Mouse (Mus musculus): ENCODE results near the gene Ptp4a2.

Gene Ptp4a2

DNA sequence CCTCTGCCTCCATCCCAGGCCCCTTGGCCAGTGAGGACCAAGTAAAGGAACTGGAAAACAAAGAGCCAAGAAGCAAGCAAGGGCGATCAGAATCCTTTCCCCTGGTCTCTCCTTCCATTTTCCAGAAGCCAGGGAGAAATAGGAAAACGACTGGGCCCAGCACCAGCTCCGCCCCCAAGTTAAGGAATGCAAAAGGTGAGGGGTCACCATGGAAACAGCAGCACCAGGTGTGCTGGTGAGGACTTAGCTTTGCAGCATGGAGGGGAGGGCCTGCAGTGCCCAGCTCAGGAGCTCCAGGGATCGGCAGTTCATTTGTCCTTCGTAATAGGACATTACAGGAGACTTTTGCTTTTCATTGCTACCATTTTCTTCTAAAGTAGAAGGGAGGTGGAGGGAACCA is 13.0 kb upstream of the Ptp4a2 start:
- DNase-seq (ENCODE audit: low spot score) = no peak

DNA sequence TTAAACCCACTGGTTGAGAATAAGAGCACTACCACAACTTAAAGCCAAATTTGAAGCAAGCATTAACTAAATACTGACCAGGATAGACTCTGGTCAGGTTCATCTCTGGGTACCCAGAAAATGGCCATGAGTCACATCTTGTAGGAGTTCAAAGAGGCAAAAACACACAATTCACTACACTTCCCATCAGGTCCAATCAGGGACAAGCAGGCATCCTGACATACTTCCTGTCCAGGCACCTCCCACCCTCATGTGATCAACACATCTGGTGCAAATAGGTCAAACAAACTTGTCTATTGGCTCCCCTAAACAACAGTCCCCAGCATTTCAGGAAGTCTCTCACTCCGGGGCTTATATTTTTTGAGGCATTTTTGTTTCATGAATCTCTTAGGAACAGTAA is 7.7 kb upstream of the Ptp4a2 start:
- no peak for DNase-seq (ENCODE audit: low spot score)

DNA sequence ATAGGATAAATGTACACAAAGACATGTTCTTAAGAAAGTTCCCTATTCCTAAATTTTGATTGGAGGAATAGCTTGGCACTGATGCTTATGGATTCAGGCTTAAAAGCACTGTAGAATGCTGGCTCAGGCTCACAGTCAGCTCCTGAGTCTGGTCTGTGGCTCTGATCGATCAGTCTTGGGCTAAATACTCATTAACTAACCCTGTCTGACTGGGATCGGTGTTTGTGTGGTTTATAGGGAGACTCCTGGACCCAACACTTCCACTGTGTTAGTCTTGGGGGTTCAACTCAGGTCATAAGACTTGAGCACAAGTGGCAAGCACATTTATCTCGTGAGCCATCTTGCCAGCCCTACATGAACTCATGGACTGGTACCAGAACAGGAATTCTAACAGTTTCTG is 6.0 kb upstream of the Ptp4a2 start:
- no peak for DNase-seq (ENCODE audit: low spot score)

DNA sequence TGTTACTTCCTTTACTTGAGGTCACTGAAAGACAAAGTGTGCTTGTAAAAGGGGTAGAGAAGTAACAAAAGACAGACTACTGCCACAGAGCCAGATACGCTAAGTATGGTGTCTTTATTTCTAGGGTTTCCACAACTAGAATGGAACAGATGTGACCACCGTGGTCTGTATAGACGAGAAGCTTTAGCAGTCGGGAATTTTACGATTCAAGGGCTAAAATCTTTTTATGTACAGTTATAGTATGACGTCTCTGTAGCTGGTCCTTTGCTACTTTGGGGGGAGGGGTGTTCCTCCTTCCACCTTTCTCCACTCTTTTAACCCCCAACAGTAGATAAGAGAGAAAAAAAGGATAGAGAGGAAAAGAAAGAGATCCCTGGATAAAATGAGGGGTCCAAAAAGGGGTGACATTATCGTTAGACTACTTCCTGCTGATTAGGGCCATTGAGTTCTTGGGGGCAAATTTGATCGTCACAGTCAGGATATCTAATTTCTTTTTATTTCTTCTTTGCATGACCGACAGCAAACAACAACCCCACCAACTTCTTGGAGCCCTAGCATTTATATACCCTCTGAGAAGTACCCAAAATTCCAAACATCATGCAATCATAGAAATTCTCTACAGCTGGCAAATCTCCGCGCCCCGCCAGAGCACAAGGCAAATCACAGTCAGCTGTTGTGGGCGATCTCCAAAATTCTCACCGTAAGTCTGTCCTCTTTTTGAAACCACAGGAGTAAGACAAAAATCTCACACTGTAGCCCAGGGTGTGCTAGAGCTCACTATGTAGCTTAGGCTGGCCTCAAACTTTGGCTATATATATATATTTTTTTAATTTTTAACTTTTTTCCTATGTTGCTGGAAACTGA is 818 bp downstream of the Ptp4a2 start:
- DNase-seq (ENCODE audit: low spot score) = no peak

DNA sequence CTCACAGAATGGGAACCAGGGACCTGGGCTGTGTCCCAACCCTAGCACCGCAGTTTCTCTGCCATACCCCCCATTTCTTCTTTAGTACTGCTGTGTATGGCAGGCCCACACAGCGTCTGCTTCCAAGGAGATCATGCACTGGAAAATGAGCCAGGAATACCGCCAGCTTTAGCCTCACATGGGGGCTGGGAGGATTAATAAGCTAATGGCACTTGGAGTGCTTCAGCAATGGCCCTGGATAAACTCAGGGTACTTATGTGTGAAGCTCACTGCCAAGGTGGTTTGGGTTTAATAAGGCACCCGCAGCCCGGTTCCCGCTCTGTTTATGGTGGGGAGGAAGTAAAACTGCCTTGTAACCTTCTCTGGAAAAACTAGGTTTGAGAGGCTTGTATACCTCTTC is 6.6 kb downstream of the Ptp4a2 start:
- DNase-seq (ENCODE audit: low spot score) = no peak

DNA sequence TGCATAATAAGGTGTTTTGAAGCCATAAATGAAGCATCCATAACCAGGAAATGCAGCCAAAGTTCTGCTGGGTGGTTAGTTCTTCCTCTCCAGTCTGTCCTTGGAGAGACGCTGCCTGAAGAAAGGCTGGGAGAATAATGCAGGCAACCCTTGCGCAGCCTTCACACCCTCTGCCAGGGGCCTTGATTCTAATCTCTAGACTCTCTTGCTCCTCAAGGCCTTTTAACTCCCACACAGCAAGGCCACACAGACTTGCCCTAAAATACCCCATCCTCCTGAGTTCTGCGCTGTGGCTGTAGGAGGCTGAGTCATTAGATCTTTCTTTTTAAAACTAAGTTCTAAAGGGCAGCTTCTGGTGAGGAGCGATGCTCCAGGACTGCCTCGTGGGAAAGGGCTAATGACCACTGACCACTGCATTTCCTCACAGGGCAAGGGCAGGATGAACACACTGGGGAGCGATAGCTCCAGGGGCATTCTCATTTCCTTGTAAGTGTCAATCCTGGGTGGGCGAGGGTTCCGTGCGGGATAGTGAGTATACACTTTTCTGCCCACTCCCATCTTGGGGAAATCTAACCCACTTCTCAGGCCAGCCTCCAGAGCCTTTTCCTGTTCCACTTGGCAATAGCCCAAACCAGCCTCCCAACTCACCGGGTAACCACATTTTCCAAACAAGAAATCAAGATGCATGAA is 7.6 kb downstream of the Ptp4a2 start:
- peak; percentile 55 for DNase-seq (ENCODE audit: low spot score)

DNA sequence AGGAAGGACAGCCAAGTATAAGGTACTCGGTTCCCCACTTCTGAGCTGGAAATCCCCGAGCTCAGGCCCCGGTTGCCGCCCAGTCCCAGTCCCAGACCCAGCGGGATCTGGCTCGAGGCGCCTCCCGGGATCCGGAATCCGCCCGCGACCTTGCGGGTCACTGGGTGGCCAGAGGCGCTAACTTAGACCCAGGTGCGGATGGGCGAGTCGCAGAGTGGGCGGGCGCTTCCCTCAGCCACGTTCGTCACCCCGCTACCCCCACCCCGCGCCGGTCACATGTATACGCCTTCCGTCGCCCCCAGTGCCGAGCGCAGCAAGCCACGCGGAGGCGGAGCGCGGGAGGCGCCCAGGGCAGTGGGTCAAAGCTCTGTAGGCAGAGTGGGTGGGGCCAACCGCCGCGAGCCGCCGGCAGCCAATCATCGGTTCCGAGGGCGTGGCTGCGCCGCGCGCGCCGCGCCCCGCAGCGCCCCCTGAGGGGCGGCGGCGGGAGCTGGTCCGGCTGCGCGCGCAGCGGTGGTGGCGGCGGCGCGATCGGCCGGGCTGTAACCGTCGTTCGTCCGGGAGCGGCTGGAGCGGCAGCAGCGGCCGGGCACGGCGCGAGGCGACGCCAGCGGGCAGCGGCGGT is 8.8 kb downstream of the Ptp4a2 start:
- peak; percentile 98 for DNase-seq (ENCODE audit: low spot score)

DNA sequence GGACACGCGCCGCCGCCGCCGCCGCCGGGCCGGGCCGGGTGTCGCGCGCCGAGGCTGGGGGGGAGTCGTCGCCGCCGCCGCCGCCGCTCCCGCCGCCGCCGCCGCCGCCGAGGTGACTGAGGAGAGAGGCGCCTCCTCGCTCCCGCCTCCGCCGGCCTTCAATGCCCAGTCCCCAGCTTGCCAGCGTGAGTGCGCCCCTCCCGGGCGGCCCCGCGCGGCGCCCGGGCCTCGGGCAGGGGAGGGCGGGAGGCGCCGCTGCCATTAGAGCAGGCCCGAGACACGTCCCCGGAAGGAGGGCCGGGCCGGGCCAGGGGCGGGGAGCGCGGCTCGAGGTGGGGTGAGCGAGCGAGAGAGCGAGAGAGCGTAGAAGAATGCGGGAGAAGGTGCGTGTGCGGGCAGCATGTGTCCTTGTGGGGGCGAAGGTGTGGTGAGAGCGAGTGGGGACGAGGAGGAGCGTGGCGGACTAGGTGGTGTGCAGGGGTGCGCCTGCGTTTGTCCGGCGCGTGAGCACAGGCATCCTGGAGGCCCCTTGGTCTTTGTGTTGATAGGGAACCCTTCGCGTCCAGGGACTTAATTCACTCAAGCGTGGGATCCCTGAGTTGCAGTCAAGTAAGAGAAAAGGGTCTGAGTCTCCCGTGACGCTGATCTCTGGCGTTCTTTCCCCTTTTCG is 9.5 kb downstream of the Ptp4a2 start:
- DNase-seq (ENCODE audit: low spot score) = peak; percentile 80

DNA sequence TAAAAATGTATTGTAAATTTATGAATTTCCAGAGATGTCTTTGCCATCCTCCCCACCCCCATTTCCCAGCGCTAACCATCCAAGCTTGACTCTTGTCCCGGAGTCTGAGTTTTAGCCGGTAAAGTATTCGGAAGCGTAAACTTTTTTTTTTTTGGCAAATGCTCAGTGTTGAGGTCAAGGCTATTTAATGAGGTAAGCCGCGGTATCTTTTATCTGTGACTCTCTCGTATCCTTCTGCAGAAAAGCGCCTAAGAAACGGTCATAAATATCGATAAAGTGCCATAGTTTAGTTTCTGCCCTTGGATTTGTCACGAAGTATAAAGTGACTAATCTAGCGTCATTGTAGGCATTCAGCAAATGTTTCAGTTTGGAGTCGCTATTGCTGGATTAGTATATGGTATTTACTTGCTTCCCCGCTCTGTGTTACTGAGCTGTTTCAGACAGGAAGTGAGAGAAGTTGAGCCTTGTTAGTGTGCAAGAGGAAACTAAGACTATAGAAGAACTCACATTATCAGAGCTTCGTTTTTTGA is 10.1 kb downstream of the Ptp4a2 start:
- peak; percentile 54 for DNase-seq (ENCODE audit: low spot score)

DNA sequence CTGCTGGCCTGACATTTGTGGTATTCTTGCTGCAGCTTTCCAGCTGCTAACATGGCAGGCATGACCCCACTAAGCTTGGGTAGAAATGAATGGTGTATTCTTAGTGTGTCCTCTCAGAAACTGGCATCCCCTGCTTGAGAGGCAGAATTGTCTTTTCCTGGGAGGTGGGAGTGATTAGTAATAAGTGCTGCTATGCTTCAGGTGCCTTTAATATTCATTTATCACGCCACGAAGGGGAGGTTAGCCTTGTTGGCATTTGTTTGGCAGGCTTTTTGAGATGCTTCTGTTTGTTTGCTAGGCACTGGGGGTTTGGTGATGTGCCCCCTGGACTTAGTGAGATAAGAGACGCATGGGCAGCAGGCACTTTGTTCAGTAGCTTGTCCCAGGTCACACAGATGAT is 11.3 kb downstream of the Ptp4a2 start:
- DNase-seq (ENCODE audit: low spot score) = no peak

DNA sequence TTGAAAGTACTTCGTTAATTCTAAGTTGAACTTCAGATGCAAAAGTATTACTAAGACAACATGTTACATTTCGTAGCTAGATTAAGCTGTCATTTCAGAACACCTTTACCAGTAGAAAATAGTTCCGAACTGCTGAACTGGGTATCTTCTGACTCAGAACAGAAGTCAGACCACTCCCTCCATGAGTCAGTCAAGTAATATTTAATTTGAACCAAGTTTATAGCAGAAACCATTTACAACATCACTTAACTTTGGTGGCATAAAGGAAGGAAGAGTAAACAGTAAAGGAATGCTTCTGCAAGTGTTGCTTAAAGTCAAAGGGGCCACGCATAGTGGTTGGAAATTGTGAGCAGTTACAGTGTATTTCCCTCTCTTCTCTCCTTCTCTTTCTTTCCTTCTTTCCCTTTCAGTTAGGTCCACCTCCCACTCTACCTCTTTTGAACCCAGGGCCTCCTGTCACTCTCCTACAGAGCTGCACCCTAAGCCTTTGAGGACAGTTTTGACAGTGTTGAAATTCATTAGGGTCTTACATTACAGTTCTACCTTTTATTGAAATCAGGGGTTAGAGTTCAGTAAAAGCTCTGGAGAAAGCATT is 12.3 kb downstream of the Ptp4a2 start:
- DNase-seq (ENCODE audit: low spot score) = no peak

DNA sequence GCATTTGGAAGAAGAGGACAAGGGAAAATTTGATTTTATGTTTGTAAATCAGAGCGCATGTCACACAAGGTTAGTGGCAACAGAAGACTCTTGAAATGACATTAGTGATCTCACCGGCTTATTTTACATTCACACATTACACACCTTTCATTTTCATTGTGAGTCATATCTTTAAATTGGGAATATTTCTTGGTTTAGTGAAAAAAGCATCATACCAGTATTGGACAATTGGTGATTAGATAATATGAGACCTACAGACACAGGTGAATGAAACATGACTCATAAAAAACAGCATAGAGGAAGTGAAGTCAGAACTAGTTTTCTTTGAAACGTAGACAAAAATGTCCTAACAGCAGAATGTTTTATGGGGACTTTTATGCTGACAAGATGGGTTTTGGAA is 16.6 kb downstream of the Ptp4a2 start:
- DNase-seq (ENCODE audit: low spot score) = no peak

DNA sequence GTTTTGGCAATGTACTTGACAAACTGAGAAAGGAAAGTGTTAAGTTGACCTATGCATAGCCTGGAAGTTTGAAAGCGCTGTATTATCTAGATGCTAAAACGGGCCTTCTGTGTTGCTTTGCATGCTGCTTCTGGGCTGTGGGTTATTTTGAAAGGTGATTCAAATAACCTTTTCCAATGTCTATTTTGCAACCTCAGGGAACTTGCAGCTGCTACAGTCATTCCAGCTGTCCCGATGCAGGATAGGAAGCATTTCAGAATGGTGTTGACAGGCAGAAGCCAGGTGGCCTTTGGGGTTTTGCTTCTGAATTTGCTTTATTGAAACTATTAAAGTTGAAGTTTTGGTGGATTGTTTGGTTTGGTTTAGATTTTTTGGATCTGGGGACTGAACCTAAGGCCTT is 17.1 kb downstream of the Ptp4a2 start:
- no peak for DNase-seq (ENCODE audit: low spot score)

DNA sequence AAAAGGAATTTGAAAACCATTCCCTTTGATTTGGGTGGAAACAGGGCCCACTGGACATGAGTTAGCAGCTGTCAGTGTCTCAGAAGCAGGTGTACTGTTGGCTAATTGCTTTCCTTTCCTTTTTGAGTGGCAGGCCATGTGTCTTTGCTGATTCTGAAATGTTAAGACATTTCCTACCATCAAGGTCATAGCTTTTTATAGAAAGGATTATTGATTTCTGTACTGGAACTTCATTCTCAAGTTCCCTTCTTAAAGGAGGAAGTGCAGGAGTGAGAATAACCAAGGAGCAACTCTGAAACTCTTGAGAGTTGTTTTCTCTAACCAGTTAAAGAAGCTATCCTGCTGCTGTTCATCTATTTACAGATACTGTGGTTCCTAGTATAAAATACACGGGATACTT is 18.8 kb downstream of the Ptp4a2 start:
- no peak for DNase-seq (ENCODE audit: low spot score)

DNA sequence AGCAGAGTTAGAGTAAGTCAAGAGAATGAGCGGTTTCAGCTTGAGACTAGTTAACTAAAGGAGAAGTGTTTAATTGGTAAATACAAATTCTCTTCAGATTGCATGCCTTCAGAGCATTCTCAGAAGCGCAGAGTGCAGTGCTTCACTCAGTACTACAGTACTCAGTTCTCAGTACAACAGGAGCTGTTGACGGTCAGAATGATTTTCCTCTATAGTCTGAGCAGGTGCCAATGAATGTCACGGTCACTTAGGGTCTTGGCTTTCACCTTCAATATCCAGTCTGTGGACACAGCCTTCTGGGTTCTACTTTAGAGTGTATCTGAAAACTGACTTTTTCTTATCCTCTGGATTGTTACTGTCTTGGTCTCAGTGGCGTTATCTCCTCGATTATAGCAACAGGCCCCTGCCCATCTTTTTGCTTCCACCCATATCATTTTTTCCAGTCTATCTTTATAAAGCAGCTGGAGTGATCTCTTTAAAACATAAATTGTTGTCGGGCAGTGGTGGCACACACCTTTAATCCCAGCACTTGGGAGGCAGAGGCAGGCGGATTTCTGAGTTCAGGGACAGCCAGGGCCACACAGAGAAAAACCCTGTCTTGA is 19.4 kb downstream of the Ptp4a2 start:
- no peak for DNase-seq (ENCODE audit: low spot score)

DNA sequence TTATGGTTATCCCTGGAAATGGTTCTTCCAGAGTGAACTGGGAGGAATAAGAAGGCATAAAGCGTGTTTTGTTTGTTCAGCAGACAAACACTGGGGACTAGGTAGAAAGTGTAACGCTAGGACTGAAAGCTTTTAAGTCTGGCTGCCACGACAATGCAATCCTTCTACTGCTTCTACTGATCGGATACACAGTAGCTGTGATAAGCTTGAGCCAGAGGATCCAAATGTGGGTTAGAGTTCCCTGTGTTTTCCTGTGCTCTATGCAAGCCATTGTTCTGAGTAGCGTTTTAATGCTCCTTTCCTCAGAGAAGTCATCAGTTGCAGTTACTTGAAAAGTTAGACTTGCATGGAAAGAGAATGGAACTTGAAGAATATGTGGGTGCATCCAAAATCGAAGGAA is 23.6 kb downstream of the Ptp4a2 start:
- DNase-seq (ENCODE audit: low spot score) = no peak

DNA sequence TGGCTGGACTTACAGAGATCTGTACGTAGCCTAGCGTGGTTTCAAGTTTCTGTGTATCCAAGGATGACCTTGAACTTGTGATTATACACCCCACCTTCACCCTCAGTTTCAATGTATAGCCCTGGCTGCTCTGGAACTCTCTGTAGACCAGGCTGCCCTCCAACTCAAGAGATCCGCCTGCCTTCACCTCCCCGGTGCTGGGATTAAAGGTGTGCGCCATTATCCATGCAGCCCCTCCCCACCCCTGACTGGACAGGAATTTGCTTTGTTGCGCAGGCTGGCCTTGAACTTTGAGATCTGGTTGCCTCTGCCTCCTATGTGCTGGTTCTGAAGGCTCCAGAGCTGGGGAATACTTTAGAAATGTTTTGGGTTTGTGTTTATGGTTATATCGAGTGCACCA is 24.3 kb downstream of the Ptp4a2 start:
- DNase-seq (ENCODE audit: low spot score) = no peak

DNA sequence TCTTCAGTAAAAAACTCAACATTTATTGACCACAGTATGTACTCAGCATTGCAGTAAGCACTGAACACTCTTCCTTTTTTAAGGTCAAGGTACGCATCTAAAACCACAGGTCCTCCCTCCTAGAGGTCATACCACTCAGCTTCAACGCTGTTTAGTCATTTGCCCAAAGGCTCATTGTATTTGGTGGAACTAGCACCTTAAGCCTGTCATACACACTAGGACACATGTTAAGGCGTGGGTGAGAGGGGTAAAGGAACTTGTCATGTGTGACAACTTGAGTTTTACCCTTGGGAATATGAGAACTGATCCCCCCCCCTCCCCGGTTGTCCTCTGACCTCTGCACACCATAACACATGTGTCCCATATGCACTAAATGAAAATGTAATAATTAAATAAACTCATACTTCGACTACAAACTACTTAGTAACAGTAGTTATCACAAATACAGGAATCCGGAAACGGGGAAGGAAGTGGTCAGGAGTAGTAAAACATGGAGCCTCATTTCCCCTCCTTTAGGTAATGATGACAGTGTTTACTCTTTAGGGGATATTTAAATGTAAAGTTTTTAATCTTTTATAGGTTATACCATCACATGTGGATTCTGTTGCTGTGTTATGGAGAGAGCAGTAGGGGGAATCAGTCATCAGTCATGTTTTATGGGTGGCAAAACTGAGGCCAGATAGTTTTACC is 29.0 kb downstream of the Ptp4a2 start:
- DNase-seq (ENCODE audit: low spot score) = no peak

DNA sequence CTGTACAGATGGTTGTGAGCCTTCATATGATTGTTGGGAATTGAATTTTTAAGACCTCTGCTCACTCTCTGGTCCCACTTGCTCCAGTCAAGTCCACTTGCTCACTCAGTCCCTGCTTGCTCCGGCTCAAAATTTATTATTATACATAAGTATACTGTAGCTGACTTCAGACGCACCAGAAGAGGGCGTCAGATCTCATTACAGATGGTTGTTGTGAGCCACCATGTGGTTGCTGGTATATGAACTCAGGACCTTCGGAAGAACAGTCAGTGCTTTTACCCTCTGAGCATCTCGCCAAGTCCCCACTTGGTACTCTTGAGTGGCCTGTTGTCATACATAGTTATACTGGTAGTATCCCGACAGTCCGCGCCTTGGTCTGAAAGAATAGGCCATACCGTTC is 35.8 kb downstream of the Ptp4a2 start:
- no peak for DNase-seq (ENCODE audit: low spot score)

DNA sequence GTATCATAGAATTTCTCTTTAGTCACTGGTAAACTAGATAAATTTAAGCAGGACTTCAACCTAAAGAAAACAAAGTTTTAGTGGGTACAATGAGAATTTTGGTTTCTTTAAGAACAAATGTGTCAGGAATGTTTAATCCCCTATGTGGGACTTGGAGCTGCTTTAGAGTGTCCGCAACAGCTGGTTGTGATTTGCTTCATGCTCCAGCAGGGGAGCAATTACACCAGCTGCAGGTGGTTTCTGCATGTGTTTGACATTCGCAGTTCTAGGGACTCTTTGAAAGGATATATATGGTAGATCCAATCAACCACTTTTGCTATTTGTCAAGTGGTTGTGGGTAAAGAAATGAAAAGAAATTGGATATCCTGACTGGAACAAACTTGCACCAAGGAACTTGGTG is 39.5 kb downstream of the Ptp4a2 start:
- DNase-seq (ENCODE audit: low spot score) = no peak

DNA sequence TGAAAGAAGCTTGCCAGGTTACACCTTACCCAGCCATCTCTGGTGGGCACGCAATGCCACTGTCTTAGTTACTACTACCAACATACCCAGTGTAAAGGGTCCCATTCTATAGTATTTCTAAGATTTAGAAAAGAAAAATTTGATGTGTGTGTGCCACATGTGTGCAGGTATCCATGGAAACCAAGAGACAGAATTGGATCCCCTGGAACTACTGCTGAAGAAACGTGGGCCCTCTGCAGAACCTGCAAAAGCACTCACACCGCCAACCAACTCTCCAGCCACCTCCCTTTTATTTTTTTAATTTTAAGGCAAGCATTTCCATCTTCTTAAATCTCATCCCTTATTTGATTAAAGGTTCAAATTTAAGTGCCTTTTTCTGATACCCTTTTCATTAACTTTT is 40.8 kb downstream of the Ptp4a2 start:
- DNase-seq (ENCODE audit: low spot score) = no peak
